Mouse (Mus musculus) myocyte (in vitro differentiated cells): ENCODE measurements around the gene Vapb. TPM values are rescaled to one million over a fixed set of nuclear protein-coding genes. Genes with fewer than 3 reads are reported as not detected.
"Not testable (repeated sequence)": the region's sequence is repeated elsewhere in the genome, so short reads cannot be mapped to it uniquely, and the experiment has no call there.

ENCODE experiments used
- H3K27me3 ChIP-seq: one replicate; pipeline ENCODE4 v1.6.1; 2011; ENCODE audit not compliant: control insufficient read depth, insufficient read depth, insufficient read length
- H3K36me3 ChIP-seq: one replicate; pipeline ENCODE4 v1.6.1; 2011; ENCODE audit not compliant: control insufficient read depth, insufficient read depth
- H3K4me2 ChIP-seq: one replicate; pipeline ENCODE4 v1.6.1; 2011; ENCODE audit warnings: low read depth, control low read depth
- H3K4me3 ChIP-seq: one replicate; pipeline ENCODE4 v1.5.1; 2011; ENCODE audit warnings: mild to moderate bottlenecking, control low read depth, moderate library complexity
- H3K79me2 ChIP-seq: one replicate; pipeline ENCODE4 v1.6.1; 2011; ENCODE audit not compliant: control insufficient read depth, insufficient read depth
- H3ac ChIP-seq: one replicate; pipeline ENCODE4 v1.6.1; 2011; ENCODE audit not compliant: control insufficient read depth, insufficient read length
- CEBPB ChIP-seq: IDR thresholded peaks from 2 replicates; pipeline ENCODE4 v1.6.1; 2011; ENCODE audit warnings: mild to moderate bottlenecking, moderate library complexity; ENCODE audit not compliant: poor library complexity, insufficient read depth, severe bottlenecking
- E2F4 ChIP-seq: IDR thresholded peaks from one replicate; pipeline ENCODE4 v1.6.1; 2011; ENCODE audit warnings: mild to moderate bottlenecking, control low read depth, moderate library complexity; ENCODE audit not compliant: insufficient read depth
- MAX ChIP-seq: IDR thresholded peaks from one replicate; pipeline ENCODE4 v1.6.1; 2011; ENCODE audit warnings: low read depth, mild to moderate bottlenecking, control low read depth
- MYOD1 ChIP-seq, 3 experiments: IDR thresholded peaks; one replicate each; pipeline ENCODE4 v1.6.1; 2011; ENCODE audit warnings: control low read depth in 2 of 3, low read depth in 2 of 3, mild to moderate bottlenecking in 2 of 3, moderate library complexity in 1 of 3; ENCODE audit not compliant: insufficient read length in 2 of 3, control insufficient read depth in 1 of 3
- MYOG ChIP-seq, 3 experiments: IDR thresholded peaks; one replicate each; pipeline ENCODE4 v1.6.1; 2011; ENCODE audit warnings: control low read depth in 2 of 3, low read depth in 2 of 3, mild to moderate bottlenecking in 2 of 3; ENCODE audit not compliant: insufficient read length in 2 of 3, control insufficient read depth in 1 of 3, insufficient read depth in 1 of 3
- POLR2A ChIP-seq: IDR thresholded peaks from one replicate; pipeline ENCODE4 v1.6.1; 2011; ENCODE audit warnings: low read depth, mild to moderate bottlenecking, control low read depth, moderate library complexity; ENCODE audit not compliant: insufficient read length
- POLR2AphosphoS2 ChIP-seq: IDR thresholded peaks from one replicate; pipeline ENCODE4 v1.6.1; 2011; ENCODE audit warnings: low read depth, control low read depth; ENCODE audit not compliant: insufficient read length
- REST ChIP-seq: IDR thresholded peaks from one replicate; pipeline ENCODE4 v1.6.1; 2011; ENCODE audit warnings: mild to moderate bottlenecking, control low read depth, moderate library complexity; ENCODE audit not compliant: insufficient read depth, insufficient read length
- SRF ChIP-seq: IDR thresholded peaks from one replicate; pipeline ENCODE4 v1.6.1; 2011; ENCODE audit warnings: low read depth; ENCODE audit not compliant: control insufficient read depth, insufficient read length
- TCF12 ChIP-seq: IDR thresholded peaks from one replicate; pipeline ENCODE4 v1.6.1; 2011; ENCODE audit warnings: mild to moderate bottlenecking, control low read depth; ENCODE audit not compliant: poor library complexity, insufficient read depth, severe bottlenecking
- TCF3 ChIP-seq: IDR thresholded peaks from one replicate; pipeline ENCODE4 v1.6.1; 2011; ENCODE audit warnings: low read depth, control low read depth; ENCODE audit not compliant: insufficient read length
- USF1 ChIP-seq: IDR thresholded peaks from one replicate; pipeline ENCODE4 v1.6.1; 2011; ENCODE audit warnings: low read depth, mild to moderate bottlenecking, control low read depth, moderate library complexity
- polyA plus RNA-seq: library from polyadenylated mRNA; unstranded; fragments of >200 nt; fragmentation: generic; extraction: Trizol; gene quantifications from one replicate; pipeline ENCODE4 v1.2.1, GENCODE M21; 2012; ENCODE audit warnings: missing spikeins

Gene Vapb
- polyA plus RNA-seq, 1 experiment: 53.8 TPM

- Histone ChIP-seq H3ac (no peak overlapping the region), H3K27me3 (no peaks in the 10 kb centered on the region), H3K4me2 (no peak overlapping the region), H3K4me3 (no peak overlapping the region), H3K79me2 (no peaks in the 10 kb centered on the region), H3K36me3 (peaks cover 7% of the 10 kb centered on the region)
- TF ChIP-seq SRF (no peak), MYOD1 (IDR thresholded peaks at IDR 0.05; ENCODE audit: control insufficient read depth in 1 of 3, insufficient read length in 2 of 3, low read depth in 2 of 3) (peak in 1 of 3 experiments; percentile 60), MAX (no peak), POLR2AphosphoS2 (no peak), MYOG (IDR thresholded peaks at IDR 0.05; ENCODE audit: control insufficient read depth in 1 of 3, insufficient read depth in 1 of 3, insufficient read length in 2 of 3, low read depth in 2 of 3) (peak in 1 of 3 experiments; percentile 64), POLR2A (no peak)
These were observed 24.7 kb upstream of the Vapb start for GRCm38 (mm10) chr2:173712656-173713055.

- no peak overlapping the region for H3K4me3 ChIP-seq
- no peaks in the 10 kb centered on the region for H3K27me3 ChIP-seq
- H3ac ChIP-seq: no peak overlapping the region
- no peak overlapping the region for H3K4me2 ChIP-seq
- H3K79me2 ChIP-seq: no peaks in the 10 kb centered on the region
- TF ChIP-seq POLR2A (no peak), POLR2AphosphoS2 (no peak), E2F4 (no peak), TCF12 (no peak), TCF3 (no peak), MYOG (IDR thresholded peaks at IDR 0.05; ENCODE audit: control insufficient read depth in 1 of 3, insufficient read depth in 1 of 3, insufficient read length in 2 of 3, low read depth in 2 of 3) (no peak), MAX (no peak), MYOD1 (IDR thresholded peaks at IDR 0.05; ENCODE audit: control insufficient read depth in 1 of 3, insufficient read length in 2 of 3, low read depth in 2 of 3) (no peak), REST (no peak), USF1 (no peak), SRF (no peak), CEBPB (no peak)
- H3K36me3 ChIP-seq: peaks cover 4% of the 10 kb centered on the region
These were observed 24.1 kb upstream of the Vapb start for GRCm38 (mm10) chr2:173713241-173713640.

- no peaks in the 10 kb centered on the region for H3K36me3 ChIP-seq
- no peak for TF ChIP-seq POLR2A
These were observed 22.6 kb upstream of the Vapb start for GRCm38 (mm10) chr2:173714620-173715218.

GRCm38 (mm10) chr2:173716966-173717365 is 20.3 kb upstream of the Vapb start:
- Histone ChIP-seq H3K27me3 (no peaks in the 10 kb centered on the region), H3K79me2 (no peaks in the 10 kb centered on the region), H3K36me3 (no peaks in the 10 kb centered on the region), H3ac (no peak overlapping the region), H3K4me3 (no peak overlapping the region), H3K4me2 (no peak overlapping the region)
- TF ChIP-seq SRF: no peak
- no peak for TF ChIP-seq POLR2A
- TF ChIP-seq MYOD1 (IDR thresholded peaks at IDR 0.05; ENCODE audit: control insufficient read depth in 1 of 3, insufficient read length in 2 of 3, low read depth in 2 of 3): no peak
- TF ChIP-seq CEBPB: no peak
- TF ChIP-seq MAX: no peak
- no peak for TF ChIP-seq POLR2AphosphoS2
- no peak for TF ChIP-seq TCF3
- no peak for TF ChIP-seq E2F4
- no peak for TF ChIP-seq MYOG (IDR thresholded peaks at IDR 0.05; ENCODE audit: control insufficient read depth in 1 of 3, insufficient read depth in 1 of 3, insufficient read length in 2 of 3, low read depth in 2 of 3)
- TF ChIP-seq USF1: no peak
- TF ChIP-seq REST: no peak
- no peak for TF ChIP-seq TCF12

More at GRCm38 (mm10) chr2:173714620-173715218, 22.6 kb upstream of the Vapb start:
- Histone ChIP-seq H3K4me3 (no peak overlapping the region), H3K79me2 (no peaks in the 10 kb centered on the region), H3ac (no peak overlapping the region), H3K27me3 (no peaks in the 10 kb centered on the region), H3K4me2 (no peak overlapping the region)

GRCm38 (mm10) chr2:173719115-173719514 is 18.2 kb upstream of the Vapb start, which contains the start of gene 1700010B08Rik:
Gene 1700010B08Rik, plus strand, starts transcription at chr2:173719415.
- H3K4me2 ChIP-seq, H3K79me2 ChIP-seq, H3K36me3 ChIP-seq, H3K4me3 ChIP-seq, H3K27me3 ChIP-seq, H3ac ChIP-seq: not testable (repeated sequence)
